Mouse (Mus musculus) embryonic facial prominence, embryonic 13.5 days (tissue): Measurements from ENCODE around the gene Ly75. TPM values are rescaled to one million over a fixed set of nuclear protein-coding genes. Genes with fewer than 3 reads are reported as not detected.

Experiments
- ATAC-seq: fragments of 200-750 bp; cut with Nextera tagmentation; 2 replicates; pipeline ENCODE4 v1.8.0; 2017; ENCODE audit warnings: low read depth; ENCODE audit not compliant: insufficient number of reproducible peaks, insufficient read depth, low FRiP score, low TSS enrichment
- H3K27ac ChIP-seq: fragments of 300-500 bp; sonication (generic); 2 replicates; pipeline ENCODE4 v1.5.1; 2015; ENCODE audit warnings: moderate library complexity, mild to moderate bottlenecking, inconsistent platforms
- H3K27me3 ChIP-seq: fragments of 300-500 bp; sonication (generic); 2 replicates; pipeline ENCODE4 v1.6.1; 2015; ENCODE audit warnings: mild to moderate bottlenecking, inconsistent platforms
- H3K36me3 ChIP-seq: fragments of 300-500 bp; sonication (generic); 2 replicates; pipeline ENCODE4 v1.6.1; 2015; ENCODE audit warnings: mild to moderate bottlenecking, inconsistent platforms
- H3K4me1 ChIP-seq: fragments of 300-500 bp; sonication (generic); 2 replicates; pipeline ENCODE4 v1.6.1; 2015; ENCODE audit warnings: inconsistent platforms
- H3K4me2 ChIP-seq: fragments of 300-500 bp; sonication (generic); 2 replicates; pipeline ENCODE4 v1.6.1; 2015; ENCODE audit warnings: moderate library complexity, mild to moderate bottlenecking, inconsistent platforms
- H3K4me3 ChIP-seq: fragments of 300-500 bp; sonication (generic); 2 replicates; pipeline ENCODE4 v1.5.1; 2015; ENCODE audit warnings: mild to moderate bottlenecking, inconsistent platforms
- H3K9ac ChIP-seq: fragments of 300-500 bp; sonication (generic); 2 replicates; pipeline ENCODE4 v1.6.1; 2015; ENCODE audit warnings: mild to moderate bottlenecking, inconsistent platforms
- H3K9me3 ChIP-seq: fragments of 300-500 bp; sonication (generic); 2 replicates; pipeline ENCODE4 v1.6.1; 2016; ENCODE audit warnings: inconsistent platforms
- WGBS: fragments of 180-500 bp; shearing (Covaris S2); methylation state at CpG from one replicate; pipeline ENCODE4 v1.1.7; 2015; ENCODE audit warnings: mixed read lengths; 5-methylcytosine and 5-hydroxymethylcytosine counted together
- polyA plus RNA-seq: library from polyadenylated mRNA; unstranded; fragments of >200 nt; fragmentation: Nextera tagmentation; extraction: Ambion mirVana; gene quantifications from 2 replicates; pipeline ENCODE4 v1.2.1, GENCODE M21; 2015

Ly75 gene
- polyA plus RNA-seq, 1 experiment from 2014 or later, result 3.0 TPM

DNA sequence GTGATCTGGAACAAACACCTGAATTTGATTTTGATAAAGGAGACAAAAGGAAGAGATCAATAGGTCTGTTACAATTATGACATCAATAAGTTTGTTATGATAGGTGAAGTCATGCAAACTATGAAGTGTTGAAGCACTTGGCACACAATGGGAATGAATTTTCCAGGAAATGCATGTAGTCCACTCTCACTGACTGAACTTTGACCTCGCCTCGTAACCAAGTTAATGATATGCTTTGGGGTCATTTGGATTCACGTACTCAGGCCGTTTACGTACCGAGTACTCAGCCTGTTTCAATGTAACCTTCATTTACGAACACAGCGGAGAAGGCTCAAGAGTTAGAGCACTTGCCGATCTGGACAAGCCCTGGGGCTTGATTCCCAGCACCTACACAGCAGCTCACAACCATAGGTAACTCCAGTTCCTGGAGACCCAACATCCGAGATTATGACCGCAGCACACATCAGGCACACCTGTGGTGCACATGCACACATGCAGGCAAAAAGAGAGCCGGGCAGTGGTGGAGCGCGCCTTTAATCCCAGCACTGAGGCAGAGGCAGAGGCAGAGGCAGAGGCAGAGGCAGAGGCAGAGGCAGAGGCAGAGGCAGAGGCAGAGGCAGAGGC, 113.1 kb downstream of the Ly75 start:
- WGBS, result 90% methylated on average over 14 of the region's 14 CpGs
- no peak for ATAC-seq
- no peak overlapping the region for H3K4me3 ChIP-seq
- H3K27me3 ChIP-seq, result no peaks in the 10 kb centered on the region
- no peak overlapping the region for H3K9ac ChIP-seq
- no peak overlapping the region for H3K4me2 ChIP-seq
- H3K36me3 ChIP-seq, result peaks cover 22% of the 10 kb centered on the region
- peaks cover 15% of the 10 kb centered on the region for H3K4me1 ChIP-seq
- H3K27ac ChIP-seq, result no peak overlapping the region
- no peaks in the 10 kb centered on the region for H3K9me3 ChIP-seq

DNA sequence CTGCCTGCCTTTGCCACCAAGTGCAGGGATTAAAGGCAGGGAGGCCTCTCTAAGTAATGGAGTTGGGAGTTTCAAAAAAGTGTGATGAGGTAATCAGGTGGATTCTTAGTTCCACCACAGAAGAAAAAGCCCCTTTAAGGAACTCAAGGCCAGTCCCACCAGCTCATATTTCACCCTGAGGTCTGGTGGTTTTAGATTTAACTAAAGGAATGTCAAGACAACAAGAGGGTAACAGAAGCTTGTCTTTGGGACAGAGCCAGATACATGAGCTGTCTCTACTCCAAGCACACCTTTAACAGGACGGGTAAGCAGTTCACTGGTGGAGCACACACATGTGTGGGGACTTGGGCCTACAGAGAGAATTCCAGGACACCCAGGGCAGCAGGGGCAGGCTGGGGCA, 115.5 kb downstream of the Ly75 start:
- no peaks in the 10 kb centered on the region for H3K27me3 ChIP-seq
- H3K36me3 ChIP-seq, result peaks cover 21% of the 10 kb centered on the region
- peaks cover 15% of the 10 kb centered on the region for H3K4me1 ChIP-seq
- no peak overlapping the region for H3K4me3 ChIP-seq
- no peak overlapping the region for H3K9ac ChIP-seq
- 18% methylated on average over 1 of the region's 1 CpGs for WGBS
- H3K27ac ChIP-seq, result peak overlapping the region; percentile 62
- H3K9me3 ChIP-seq, result no peaks in the 10 kb centered on the region
- peak; percentile 64; the same call in 1 of the 2 replicates for ATAC-seq
- no peak overlapping the region for H3K4me2 ChIP-seq

DNA sequence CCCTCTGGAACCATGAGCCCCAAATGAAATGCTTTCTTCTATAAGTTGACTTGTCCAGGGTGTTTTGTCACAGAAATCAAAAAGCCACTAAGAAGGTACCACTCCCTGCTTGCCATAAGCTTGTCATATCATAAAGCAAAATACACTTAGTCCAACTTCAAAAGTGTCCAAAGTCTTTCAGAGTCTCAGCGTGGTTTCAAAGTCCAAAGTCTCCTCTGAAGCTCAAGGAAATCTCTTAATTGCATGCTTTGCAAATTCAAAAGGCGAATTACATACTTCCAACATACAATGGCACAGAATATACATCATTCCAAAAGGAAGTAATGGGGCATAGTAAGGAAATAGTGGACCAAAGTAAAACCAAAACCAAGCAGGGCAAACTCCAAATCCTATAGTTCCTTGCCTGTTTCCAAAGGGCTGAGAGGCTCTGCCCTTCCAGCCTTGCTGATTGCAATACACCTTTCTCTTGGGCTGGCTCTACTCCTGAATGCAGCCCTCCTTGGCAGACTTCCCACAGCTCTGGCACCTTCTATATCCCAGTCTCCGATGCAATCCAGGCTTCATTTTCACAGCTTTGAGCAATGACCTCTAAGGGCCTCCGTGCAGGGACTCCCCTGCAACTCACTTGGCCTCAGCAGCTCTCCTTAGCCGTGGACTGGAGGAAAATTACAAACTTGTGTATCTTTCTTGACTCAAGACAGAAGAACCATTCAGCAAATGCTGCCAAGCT, 122.3 kb downstream of the Ly75 start:
- Histone ChIP-seq H3K36me3 (peaks cover 34% of the 10 kb centered on the region), H3K9me3 (no peaks in the 10 kb centered on the region), H3K27ac (no peak overlapping the region), H3K4me3 (no peak overlapping the region), H3K4me2 (no peak overlapping the region), H3K27me3 (no peaks in the 10 kb centered on the region), H3K9ac (no peak overlapping the region), H3K4me1 (no peaks in the 10 kb centered on the region)
- WGBS, result 84% methylated on average over 5 of the region's 5 CpGs
- no peak for ATAC-seq

DNA sequence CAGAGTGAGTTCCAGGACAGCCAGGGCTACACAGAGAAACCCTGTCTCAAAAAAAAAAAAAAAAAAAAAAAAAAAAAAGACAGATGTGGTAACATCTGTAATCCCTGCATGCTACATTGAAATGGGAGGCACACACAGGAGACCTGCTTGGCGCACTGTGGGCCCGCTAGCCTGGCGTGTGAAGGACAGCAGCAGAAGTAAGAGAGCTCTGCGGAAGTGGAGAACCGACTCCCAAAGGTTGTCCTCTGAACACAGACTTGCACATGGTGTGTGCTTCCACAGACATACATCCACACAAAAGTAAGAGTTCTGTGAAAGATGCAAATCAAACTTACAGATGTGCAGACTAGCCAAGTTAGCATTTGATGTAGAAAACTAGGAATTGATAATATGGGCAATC, 123.9 kb downstream of the Ly75 start:
- no peak overlapping the region for H3K4me3 ChIP-seq
- no peak for ATAC-seq
- peaks cover 45% of the 10 kb centered on the region for H3K36me3 ChIP-seq
- H3K4me2 ChIP-seq, result no peak overlapping the region
- 97% methylated on average over 5 of the region's 5 CpGs for WGBS
- no peaks in the 10 kb centered on the region for H3K27me3 ChIP-seq
- no peaks in the 10 kb centered on the region for H3K9me3 ChIP-seq
- H3K9ac ChIP-seq, result no peak overlapping the region
- H3K4me1 ChIP-seq, result no peaks in the 10 kb centered on the region
- H3K27ac ChIP-seq, result no peak overlapping the region

DNA sequence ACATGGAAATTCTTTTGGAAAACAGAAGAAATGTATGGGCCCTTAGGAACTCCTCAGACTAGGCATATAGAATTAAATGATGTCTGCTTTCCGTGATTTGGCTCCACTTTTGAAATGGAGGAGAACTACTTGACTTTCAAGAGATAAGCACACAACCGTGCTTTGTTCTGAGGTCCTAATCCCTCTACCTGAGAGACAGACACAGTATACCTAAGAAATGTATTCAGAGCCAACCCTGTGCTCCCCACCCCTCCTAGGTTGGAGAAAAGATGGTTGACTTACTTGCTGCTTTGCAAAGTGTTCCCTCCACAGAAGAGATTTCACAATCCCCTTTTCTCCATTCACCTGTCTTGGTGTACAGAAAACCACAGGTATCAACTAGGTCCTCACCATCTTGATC, 126.4 kb downstream of the Ly75 start:
- WGBS, result 78% methylated on average over 2 of the region's 2 CpGs
- no peaks in the 10 kb centered on the region for H3K4me1 ChIP-seq
- H3K9ac ChIP-seq, result no peak overlapping the region
- no peak overlapping the region for H3K27ac ChIP-seq
- no peak overlapping the region for H3K4me3 ChIP-seq
- no peak for ATAC-seq
- no peak overlapping the region for H3K4me2 ChIP-seq
- H3K9me3 ChIP-seq, result no peaks in the 10 kb centered on the region
- no peaks in the 10 kb centered on the region for H3K27me3 ChIP-seq
- peaks cover 50% of the 10 kb centered on the region for H3K36me3 ChIP-seq

DNA sequence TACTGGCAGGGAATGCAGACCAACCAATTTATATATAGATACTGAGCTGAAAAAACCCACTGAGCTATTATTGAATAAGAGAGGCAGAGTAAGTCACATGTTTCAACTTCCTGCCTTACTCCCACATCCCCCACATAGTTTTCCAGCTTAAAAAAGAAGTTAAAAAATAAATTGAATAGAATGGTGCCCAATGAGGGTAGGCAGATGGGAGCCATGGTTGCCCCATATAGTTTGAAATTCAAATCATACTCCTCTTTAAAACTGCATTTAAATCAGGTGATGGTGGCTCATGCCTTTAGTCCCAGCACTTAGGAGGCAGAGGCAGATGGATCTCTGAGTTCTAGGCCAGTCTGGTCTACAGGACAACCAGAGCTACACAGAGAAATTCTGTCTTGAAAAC, 129.6 kb downstream of the Ly75 start:
- Histone ChIP-seq H3K4me1 (no peaks in the 10 kb centered on the region), H3K27ac (no peak overlapping the region), H3K9ac (no peak overlapping the region), H3K36me3 (peaks cover 54% of the 10 kb centered on the region), H3K4me2 (no peak overlapping the region), H3K4me3 (no peak overlapping the region), H3K9me3 (no peaks in the 10 kb centered on the region), H3K27me3 (no peaks in the 10 kb centered on the region)
- ATAC-seq, result no peak

DNA sequence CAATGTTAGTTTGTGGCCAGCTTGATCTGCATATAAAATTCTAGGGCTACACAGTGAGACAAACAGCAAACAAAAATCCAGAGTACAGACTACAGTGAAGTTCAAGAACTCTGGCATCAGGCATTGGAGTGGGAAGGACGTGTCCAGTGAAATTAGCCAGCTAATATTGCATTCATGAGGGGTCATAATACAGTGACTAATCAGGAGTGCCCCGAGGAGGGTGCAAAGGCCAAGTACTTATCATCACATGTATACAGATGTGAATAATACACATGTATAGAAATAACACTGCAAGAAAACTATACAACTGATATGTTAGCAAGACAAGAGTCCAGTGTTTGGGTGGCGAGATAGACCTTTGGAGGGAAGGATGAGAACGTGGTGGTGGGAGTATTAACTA, 130.3 kb downstream of the Ly75 start:
- Histone ChIP-seq H3K4me2 (no peak overlapping the region), H3K9ac (no peak overlapping the region), H3K27ac (no peak overlapping the region), H3K36me3 (peaks cover 48% of the 10 kb centered on the region), H3K4me1 (no peaks in the 10 kb centered on the region), H3K9me3 (no peaks in the 10 kb centered on the region), H3K4me3 (no peak overlapping the region), H3K27me3 (no peaks in the 10 kb centered on the region)
- WGBS, result 89% methylated on average over 4 of the region's 4 CpGs
- no peak for ATAC-seq

Other genes starting within 250 kb of the Ly75 start
- 70.2 and 76.1 TPM in 2 replicates for gene Baz2b, start 173.5 kb downstream of the Ly75 start, polyA plus RNA-seq
- gene March7, start 173.4 kb downstream of the Ly75 start, polyA plus RNA-seq, result 93.8 and 99.3 TPM in 2 replicates
- 55.0 and 55.3 TPM in 2 replicates for gene Cd302, start 98.8 kb downstream of the Ly75 start, polyA plus RNA-seq
- 3.7 and 5.0 TPM in 2 replicates for gene Pla2r1, start 170.0 kb upstream of the Ly75 start, polyA plus RNA-seq